Mouse (Mus musculus) olfactory bulb, adult 2 months (tissue): ENCODE data around the gene Cux2. TPM values are rescaled to one million over a fixed set of nuclear protein-coding genes. Genes with fewer than 3 reads are reported as not detected.

Source experiments
- H3K27ac ChIP-seq: fragments of 200-500 bp; 2 replicates; pipeline ENCODE4 v1.5.1; 2012; ENCODE audit warnings: low read depth, low read length; ENCODE audit not compliant: insufficient read depth
- H3K4me1 ChIP-seq: fragments of 200-500 bp; 2 replicates; pipeline ENCODE4 v1.6.1; 2012; ENCODE audit warnings: low read length; ENCODE audit not compliant: control insufficient read depth, insufficient read depth
- H3K4me3 ChIP-seq: fragments of 200-500 bp; 2 replicates; pipeline ENCODE4 v1.5.1; 2012; ENCODE audit warnings: mild to moderate bottlenecking, low read depth, low read length, moderate library complexity; ENCODE audit not compliant: insufficient read depth
- CTCF ChIP-seq: fragments of 200-500 bp; IDR thresholded peaks from 2 replicates; pipeline ENCODE4 v1.5.1; 2012; ENCODE audit warnings: low read depth, mild to moderate bottlenecking, low read length, moderate library complexity; ENCODE audit not compliant: insufficient read depth
- POLR2A ChIP-seq: fragments of 200-500 bp; IDR thresholded peaks from 2 replicates; pipeline ENCODE4 v1.6.1; 2012; ENCODE audit warnings: mild to moderate bottlenecking, low read depth, low read length, moderate library complexity; ENCODE audit not compliant: insufficient read depth
- WGBS: fragments of 180-500 bp; shearing (Covaris S2); methylation state at CpG from one replicate; pipeline ENCODE4 v1.1.7; 2018; 5-methylcytosine and 5-hydroxymethylcytosine counted together
- polyA plus RNA-seq: library from polyadenylated mRNA; stranded (reverse); fragments of >200 nt; gene quantifications from 2 replicates; pipeline ENCODE4 v1.2.4, GENCODE M21; 2012; ENCODE audit warnings: low replicate concordance; ENCODE audit not compliant: missing spikeins, insufficient read depth, insufficient read length

Gene Cux2
- polyA plus RNA-seq, 1 experiment: not detected

DNA sequence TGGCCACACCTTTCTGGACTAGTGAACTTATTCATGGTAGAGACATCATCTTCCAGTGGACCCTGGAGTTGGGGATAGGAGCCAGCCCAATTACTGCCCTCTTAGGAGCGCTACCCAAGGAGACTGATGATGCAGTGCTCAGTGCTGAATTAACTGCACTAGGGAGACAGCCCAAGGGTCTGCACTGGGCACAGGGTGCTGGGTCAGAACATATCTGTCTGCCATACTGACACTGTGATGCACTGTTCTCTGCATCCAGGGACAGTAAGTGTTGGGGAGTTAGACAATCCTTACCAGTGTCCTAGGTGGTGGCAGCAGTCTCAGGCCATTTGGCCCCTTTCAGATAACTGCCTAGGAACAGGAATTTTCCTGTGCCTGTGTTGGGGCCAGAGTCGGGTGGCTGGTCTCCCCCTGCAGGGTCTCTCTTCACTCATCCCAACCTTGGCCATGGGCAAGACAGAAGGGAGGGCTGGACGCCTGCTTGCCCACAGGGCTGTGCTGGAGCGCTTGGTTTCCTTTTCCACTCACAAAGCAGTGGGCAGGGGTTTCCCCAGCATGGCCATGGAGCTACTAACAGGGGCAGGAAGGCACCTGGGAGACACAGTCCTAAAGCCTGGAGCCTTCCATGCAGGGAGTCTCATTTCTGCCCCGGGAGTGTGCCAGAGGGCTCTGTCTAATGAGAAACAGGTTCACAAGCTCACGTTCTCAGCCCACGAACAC is 227.0 kb downstream of the Cux2 start:
- TF ChIP-seq POLR2A (no peak), CTCF (no peak)
- no peak overlapping the region for H3K27ac ChIP-seq
- no peak overlapping the region for H3K4me3 ChIP-seq
- peaks cover 23% of the 10 kb centered on the region for H3K4me1 ChIP-seq
- WGBS: 59% methylated on average over 7 of the region's 7 CpGs

DNA sequence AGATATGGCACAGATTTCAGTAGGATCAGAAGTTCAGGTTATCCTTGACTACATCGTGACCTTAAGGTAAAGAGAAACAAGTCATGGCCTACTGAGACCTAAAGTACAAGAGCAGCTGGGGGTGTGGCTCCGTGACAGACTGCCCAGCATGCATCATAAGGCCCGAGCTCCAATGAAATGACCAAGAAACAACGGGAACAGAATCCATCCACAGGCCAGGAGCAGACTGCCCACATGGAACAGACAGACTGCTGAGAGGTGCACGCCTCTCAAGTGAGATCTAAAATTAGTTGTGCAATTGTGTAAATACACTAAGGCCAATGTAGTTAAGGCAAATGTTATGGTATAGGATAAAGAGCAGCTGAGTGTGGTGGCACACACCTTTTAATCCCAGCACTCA is 228.3 kb downstream of the Cux2 start:
- Histone ChIP-seq H3K4me3 (no peak overlapping the region), H3K27ac (no peak overlapping the region), H3K4me1 (peaks cover 23% of the 10 kb centered on the region)
- TF ChIP-seq CTCF (no peak), POLR2A (no peak)
- 69% methylated on average over 5 of the region's 5 CpGs for WGBS

DNA sequence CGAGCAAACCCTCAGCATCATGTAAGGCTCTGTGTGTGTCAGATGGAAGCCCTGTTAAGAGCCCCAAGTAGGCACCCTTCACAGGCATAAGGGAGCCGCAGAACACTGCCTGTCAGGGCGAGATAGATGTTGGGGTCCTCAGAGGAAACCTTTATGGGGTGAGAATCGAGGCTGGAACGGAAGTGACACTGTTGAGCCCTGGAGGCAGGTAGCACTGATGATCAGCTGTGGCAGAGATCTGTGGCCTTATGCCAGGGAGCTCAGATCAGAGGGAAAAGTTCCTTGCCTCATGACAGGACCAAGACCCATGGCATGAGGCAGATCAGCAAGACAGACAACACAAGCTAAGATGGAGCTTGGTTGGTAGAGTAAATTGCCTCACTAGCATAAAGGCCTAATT is 228.8 kb downstream of the Cux2 start:
- 87% methylated on average over 5 of the region's 5 CpGs for WGBS
- no peak overlapping the region for H3K4me3 ChIP-seq
- TF ChIP-seq POLR2A (no peak), CTCF (no peak)
- no peak overlapping the region for H3K27ac ChIP-seq
- H3K4me1 ChIP-seq: peaks cover 23% of the 10 kb centered on the region

DNA sequence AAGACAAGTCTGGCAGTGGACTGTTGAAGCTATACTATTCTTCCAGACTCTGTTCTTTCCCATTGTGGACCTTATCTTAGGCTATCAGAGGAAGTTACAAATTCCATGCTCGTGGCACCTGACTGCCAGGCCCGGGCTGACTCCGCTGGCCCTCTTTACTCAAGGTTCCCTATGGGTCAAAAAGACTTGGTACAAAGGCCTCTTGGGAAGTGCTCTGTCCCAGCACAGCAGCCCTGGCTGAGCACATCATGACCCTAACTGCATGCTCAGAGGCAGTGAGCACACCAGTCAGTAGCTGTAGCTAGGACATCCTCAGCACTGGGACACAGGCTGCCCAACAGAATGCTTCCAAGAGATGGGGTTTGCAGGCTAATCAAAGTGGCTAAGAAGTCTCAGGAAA is 229.2 kb downstream of the Cux2 start:
- no peak overlapping the region for H3K27ac ChIP-seq
- TF ChIP-seq CTCF (no peak), POLR2A (no peak)
- 86% methylated on average over 3 of the region's 3 CpGs for WGBS
- no peak overlapping the region for H3K4me3 ChIP-seq
- peaks cover 23% of the 10 kb centered on the region for H3K4me1 ChIP-seq

DNA sequence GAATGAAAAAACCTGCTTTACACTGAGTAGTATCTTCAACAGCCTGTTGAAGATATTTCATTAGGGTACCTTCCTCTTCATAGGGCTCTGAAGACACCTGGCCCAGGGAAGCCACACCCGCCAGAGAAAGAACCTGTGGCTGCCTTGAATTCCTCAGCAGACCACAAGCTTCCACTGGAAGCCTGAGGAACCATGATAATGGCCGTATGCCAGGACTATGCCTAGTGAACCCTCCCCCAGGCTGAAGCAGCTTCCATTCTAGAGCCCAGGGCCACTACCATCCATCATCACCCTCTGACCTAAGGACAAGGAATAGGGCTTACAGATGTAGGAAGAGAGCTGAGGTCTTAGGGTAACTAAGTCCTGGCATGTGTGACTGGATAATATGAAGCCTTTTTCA is 229.7 kb downstream of the Cux2 start:
- TF ChIP-seq POLR2A (no peak), CTCF (no peak)
- Histone ChIP-seq H3K27ac (no peak overlapping the region), H3K4me1 (peaks cover 23% of the 10 kb centered on the region), H3K4me3 (no peak overlapping the region)
- 80% methylated on average over 2 of the region's 2 CpGs for WGBS

DNA sequence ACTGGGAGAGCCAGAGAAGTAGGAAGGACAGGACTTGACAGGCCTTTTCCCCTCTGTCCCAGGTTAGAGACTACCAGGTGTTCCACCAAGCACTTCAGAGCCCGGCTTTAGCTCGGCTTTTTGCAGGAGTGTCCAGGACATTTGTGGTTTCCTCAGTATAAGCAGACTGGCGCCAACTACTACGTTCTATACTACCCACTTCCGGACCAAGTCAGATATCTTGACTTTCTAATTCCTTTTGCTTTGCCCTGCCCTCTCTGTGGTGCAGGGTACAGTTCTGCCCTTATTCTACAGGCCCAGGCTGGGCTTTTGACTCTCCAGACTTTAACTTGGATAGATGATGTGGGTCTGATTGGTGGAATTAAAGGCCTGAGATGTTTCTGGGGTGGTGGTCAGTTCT is 230.3 kb downstream of the Cux2 start:
- Histone ChIP-seq H3K27ac (no peak overlapping the region), H3K4me1 (peaks cover 23% of the 10 kb centered on the region), H3K4me3 (no peak overlapping the region)
- no peak for TF ChIP-seq CTCF
- TF ChIP-seq POLR2A: no peak
- WGBS: 87% methylated on average over 5 of the region's 5 CpGs

DNA sequence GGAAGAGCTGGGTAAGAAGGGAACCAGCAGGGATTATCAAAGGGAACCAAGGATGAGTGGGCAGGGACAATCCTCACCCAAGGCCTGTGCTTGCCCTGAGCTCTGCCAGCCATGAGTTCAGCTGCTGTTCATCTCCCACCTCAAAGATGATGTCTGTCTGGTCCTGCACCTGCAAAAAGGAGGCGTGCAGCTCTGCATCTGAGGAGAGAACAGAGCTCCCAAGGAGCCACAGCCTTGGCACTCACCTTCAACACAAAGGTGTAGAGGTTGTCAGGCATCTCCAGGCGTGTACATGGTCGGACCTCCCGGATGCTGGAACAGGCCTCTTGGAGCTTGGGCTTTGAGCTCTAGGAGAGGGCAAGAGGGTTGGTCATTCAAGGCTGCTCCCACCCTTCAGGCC is 231.0 kb downstream of the Cux2 start:
- no peak for TF ChIP-seq CTCF
- no peak for TF ChIP-seq POLR2A
- peaks cover 20% of the 10 kb centered on the region for H3K4me1 ChIP-seq
- H3K27ac ChIP-seq: no peak overlapping the region
- H3K4me3 ChIP-seq: no peak overlapping the region
- WGBS: 93% methylated on average over 4 of the region's 4 CpGs

DNA sequence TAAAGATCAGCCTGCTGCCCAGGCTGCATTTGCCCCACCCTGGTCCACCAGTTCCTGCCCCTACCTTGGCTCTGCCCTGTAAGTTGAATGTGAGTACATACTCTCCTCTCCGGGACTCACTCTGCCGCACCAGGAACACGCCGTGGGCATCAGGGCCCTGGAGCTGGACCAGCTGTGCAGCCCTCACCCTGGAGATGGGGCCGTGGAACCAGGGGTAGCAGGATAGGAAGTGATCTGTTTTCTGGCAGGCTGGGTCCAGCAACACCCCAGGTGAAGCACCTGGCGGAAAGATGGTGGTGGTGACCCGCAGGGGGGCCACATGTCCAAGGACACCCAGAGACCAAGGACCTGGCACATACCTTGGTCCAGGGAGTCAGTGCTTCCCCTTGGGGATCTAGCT is 231.5 kb downstream of the Cux2 start:
- WGBS: 98% methylated on average over 7 of the region's 7 CpGs
- Histone ChIP-seq H3K4me3 (no peak overlapping the region), H3K4me1 (peaks cover 16% of the 10 kb centered on the region), H3K27ac (no peak overlapping the region)
- TF ChIP-seq POLR2A: no peak
- TF ChIP-seq CTCF: no peak

DNA sequence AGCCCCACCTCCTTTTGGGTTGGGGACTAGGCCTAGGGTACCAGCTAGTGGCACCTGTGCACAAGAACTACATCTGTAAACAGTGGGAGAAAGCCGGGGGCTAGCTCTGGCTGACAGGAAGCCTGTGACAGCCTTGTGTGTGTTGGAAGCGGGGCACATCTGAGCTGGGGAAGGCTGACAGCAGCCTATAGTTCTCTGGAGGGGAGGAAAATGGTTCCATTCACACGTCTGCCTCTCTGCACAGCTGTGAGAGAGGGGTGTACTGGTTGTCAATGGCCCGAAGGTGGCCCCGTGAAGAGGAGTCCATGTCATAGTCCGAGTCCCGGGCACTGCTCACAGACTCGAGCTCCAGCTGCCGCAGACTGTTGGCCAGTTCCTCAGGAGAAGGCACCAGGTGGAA is 232.4 kb downstream of the Cux2 start:
- no peak overlapping the region for H3K27ac ChIP-seq
- no peak overlapping the region for H3K4me3 ChIP-seq
- TF ChIP-seq CTCF: no peak
- TF ChIP-seq POLR2A: no peak
- H3K4me1 ChIP-seq: peaks cover 12% of the 10 kb centered on the region
- 80% methylated on average over 9 of the region's 9 CpGs for WGBS

DNA sequence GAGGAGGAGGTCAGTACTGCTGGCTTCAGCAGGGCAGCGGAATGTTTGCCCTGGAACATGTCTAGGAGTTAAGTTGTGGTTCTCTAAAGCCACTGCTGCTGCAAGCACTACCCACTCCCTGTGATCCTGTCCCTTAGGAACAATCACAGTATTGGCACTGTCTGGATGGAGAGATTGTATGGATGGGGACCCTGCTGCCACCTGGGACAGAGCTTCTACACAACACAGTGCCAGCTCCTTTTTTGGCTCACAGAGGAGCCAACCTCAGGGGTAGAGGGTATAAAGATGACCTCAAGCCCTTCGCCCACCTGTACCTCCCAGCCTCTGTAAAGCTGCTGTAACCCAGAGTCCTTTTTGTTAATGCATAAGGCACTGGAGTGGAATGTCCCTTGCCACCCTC is 233.3 kb downstream of the Cux2 start:
- Histone ChIP-seq H3K4me3 (no peak overlapping the region), H3K4me1 (peaks cover 16% of the 10 kb centered on the region), H3K27ac (no peak overlapping the region)
- WGBS: 96% methylated on average over 2 of the region's 2 CpGs
- TF ChIP-seq POLR2A (no peak), CTCF (no peak)
